Mouse (Mus musculus) urinary bladder, postnatal 14 days (tissue): ENCODE results near the gene Usp25.
A peak's percentile ranks its signal among the peaks of the same experiment; 100 is the strongest.

ENCODE experiments used
- DNase-seq: peaks from one replicate; pipeline ENCODE4 v3.0.0; 2021; ENCODE audit warnings: low spot score

Gene Usp25

DNA sequence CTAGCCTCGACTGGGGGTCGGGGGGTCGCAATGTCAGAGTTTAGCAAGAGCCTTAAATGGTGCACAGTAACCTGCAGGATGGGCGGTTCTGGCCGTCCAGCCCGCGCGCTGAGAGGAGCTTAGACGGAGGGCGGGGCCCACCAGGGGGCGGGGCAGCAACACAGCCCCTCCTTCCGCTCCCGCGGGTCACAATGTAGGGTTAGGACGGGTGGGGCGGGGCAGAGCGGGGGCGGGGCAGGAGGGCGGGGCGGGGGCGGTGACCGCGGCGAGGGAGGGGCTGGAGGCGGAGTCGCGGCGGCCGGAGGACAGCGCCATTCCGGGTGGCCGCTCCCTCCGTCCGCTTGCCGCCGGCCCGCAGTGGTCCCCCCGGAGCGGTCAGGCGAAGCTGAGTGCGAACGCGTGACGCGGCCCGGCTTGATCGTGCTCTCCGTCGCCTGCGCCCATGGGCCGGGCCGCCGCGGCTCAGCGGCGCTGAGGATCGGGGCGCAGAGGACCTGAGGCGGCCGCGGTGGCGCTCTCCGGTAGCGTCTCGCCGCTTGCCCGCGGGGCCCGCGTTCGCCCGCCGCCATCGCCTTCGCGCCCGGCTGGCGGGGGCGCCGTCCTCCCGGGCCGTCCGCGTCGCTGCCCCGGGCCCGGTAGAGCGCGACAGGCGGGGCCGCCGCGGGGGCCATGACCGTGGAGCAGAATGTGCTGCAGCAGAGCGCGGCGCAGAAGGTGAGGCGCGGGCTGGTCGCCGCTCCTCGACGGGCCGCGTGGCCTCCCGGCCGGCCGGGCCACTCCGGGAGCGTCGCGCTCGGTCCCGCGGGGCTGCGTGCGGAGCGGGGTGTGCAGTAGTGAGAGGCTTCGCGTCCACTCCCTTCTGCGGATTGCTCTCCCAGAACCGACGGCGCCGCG lies at the start of gene Usp25:
Gene Usp25, plus strand, starts transcription at position 280 of the 894 bp plus-strand sequence.
- peak; percentile 93 for DNase-seq

DNA sequence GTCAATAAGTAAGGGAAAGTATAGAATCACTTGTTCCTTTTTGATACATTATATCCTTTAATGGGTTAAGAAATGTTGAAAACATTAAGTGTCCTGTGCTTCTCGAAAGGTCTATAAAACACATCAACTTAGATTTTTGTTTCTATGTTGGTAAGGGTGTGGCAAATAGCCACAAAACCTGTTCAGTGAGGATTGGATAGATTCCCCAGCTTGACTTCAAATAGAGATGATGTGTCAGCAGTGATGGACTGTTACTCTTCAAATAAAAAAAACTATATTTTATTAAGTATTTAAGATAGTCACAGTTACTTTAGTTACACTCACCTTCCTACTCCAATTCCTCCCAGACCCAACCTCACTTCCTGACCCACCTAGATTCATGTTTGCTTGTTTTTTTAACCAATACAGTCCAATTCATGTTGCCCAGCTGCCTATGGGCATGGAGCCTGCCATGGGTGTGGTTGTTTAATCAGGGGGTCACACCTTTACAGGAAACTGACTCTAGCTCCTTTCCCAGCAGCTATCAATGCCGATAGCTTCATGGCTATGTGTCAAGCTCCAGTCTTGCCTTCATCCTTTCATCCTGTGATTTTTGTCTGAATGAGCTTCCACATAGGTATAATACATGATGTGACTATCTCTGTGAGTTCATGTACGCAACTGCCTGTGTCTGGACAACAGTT lies 45.8 kb upstream of the Usp25 start:
- DNase-seq = no peak

DNA sequence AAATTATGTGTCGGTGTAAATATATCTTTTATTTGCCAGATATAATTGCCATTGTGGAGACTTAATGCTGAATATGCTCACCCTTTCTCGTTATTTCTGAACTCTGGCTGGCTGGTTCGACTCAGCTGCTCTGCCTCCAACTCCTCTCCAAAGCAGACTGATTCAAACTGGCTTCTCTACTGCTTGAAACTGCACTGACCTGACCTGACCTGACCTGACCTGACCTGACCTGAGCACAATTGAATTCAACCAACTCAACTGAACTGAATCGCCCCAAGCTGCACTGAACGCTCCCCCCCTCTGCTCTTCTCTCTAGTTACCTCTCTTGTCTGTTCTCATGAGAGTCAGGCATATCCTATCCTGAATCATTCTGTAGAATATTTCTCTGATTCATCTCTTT lies 42.3 kb upstream of the Usp25 start:
- DNase-seq = no peak

DNA sequence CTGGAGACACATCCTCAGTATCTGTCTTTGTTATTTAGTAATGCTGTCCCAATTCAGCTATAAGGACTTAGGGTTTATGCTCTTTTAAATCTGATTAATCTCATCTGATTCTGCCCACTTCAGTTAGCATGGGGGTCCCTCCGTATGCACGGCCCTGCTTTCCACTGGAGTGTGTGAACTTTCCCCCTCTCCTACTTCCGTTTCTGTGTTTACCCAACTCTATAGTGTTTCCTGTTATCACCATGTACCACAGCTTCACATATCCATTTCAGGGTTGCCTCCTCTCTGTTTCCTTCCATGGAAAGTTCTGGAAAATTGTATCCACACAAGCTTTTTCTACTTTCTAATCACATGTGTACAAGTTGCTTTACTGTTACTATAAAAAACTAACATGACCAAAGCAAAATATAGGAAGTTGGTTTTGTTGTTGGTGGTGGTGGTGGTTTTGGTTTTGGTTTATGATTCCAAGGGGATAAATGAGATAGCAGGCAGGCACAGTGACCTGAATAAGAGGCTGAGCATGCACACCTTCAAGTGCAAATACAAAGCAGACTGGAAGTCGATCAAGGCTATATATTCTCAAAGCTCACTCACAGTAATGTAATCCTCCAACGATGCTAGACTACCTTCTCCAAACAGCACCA lies 36.6 kb upstream of the Usp25 start:
- no peak for DNase-seq

DNA sequence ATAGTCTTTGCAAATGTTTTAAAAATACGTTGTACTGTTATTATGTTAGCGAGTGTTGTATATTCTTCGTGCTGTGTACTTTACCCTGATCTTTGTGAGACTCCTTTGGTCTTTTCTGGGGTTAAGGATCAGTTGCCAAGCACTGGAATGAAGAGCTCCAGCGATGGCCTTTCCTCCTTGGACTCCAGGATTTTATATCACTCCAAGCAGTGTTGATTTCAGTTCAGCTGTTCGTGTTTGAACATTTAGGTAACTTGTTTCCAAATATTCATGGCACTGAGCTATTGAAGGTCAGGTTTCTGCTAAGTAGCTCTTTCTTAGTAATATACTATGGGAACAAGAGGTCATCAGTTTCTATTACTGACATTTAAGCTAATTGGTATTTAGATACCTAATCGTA lies 29.8 kb upstream of the Usp25 start:
- no peak for DNase-seq

DNA sequence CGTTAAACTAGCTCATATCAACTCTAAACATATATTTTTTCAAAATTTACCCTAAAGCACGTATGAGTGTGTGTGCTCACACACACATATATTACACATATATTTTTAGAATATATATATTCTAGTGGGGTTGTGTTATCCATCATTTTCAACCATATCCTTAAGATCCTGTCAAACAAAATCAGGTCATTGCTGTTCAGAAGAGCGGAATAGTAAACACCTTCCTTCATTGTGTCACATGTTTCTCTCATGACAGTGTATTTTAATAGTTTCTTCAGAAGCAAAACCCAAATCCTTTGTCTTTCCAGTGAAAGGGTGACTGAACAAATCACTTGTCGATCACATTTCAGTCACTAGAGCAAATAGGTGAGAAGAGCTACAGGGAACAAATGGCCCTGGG lies 25.8 kb upstream of the Usp25 start:
- no peak for DNase-seq

DNA sequence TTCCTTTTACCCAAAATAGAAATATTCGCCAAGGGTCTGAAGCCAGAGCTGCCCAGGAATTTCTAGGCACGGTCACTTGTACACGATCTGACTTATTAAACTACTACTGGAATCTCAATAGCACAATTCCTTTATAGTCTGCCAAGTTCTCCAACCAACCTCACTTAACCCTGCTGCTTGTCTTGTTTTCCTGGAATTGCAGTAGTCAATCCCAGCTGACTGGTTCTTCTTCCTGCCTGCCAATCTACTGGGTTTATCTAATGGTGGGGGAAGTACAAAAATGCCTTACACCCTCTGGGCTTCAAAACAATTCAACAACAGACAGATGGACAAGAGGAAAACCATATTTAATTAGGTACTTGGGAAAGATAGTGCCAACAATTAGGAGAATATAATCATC lies 9.6 kb upstream of the Usp25 start:
- no peak for DNase-seq

DNA sequence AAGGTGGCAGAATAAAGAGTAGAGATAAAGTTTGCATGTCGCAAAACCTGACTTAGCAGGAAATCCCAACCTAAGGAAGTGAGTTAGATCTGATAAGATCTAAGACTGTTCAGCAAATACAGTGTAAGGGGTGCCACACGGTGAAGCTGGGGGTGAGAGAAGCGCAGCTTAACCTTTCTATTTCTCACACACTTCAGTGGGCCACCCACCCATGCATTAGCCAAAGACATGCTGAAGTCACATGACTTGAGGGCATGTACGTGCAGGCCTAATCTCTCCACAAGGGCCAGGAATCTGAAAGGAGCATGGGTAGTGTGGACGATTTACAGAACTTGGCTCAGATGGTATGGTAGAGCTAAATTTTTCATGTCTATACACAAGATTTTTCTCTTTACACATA lies 4.3 kb upstream of the Usp25 start:
- DNase-seq = peak; percentile 47

DNA sequence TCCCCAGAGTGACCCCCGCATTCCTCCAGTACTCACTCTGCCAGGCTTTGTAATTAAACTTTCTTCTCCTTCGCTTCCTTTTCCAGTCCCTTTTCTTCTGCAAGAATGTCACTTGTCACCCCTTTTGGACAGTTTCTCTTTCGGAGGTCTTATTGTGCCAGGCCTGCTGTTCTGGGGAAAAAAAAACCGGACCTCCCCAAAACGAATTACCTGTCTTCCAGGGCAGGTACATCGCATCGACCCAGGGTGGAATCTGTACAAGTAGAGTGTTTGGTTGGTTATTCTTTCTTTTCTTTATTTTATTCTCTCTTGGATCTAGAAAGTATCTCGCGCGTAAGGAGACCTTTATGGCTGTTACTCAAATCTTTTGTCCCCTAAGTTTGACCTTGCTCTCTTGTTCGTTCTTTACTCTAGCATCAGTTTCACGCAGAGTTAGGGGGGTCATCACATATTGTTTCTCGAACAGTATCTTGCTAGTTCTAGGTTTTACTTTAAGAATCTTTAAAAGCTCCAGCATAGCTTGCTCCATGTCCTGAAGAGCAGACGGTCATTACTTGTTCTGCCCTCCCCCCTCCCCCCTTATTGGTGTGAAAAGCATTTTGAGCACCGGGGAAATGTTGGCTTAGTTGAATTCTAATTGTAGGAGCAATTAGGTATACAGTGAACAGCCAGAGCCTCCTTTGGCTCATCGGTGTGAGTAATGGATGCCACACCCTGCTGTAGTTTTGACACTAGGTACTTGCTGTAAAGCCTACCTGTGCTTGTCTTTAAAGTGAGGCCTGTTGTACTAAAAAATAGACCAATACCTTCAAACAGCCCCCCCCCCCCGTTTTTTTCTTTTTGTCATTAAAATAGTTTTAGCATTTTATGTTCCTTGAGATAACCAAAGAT lies 1.1 kb downstream of the Usp25 start:
- DNase-seq = no peak

DNA sequence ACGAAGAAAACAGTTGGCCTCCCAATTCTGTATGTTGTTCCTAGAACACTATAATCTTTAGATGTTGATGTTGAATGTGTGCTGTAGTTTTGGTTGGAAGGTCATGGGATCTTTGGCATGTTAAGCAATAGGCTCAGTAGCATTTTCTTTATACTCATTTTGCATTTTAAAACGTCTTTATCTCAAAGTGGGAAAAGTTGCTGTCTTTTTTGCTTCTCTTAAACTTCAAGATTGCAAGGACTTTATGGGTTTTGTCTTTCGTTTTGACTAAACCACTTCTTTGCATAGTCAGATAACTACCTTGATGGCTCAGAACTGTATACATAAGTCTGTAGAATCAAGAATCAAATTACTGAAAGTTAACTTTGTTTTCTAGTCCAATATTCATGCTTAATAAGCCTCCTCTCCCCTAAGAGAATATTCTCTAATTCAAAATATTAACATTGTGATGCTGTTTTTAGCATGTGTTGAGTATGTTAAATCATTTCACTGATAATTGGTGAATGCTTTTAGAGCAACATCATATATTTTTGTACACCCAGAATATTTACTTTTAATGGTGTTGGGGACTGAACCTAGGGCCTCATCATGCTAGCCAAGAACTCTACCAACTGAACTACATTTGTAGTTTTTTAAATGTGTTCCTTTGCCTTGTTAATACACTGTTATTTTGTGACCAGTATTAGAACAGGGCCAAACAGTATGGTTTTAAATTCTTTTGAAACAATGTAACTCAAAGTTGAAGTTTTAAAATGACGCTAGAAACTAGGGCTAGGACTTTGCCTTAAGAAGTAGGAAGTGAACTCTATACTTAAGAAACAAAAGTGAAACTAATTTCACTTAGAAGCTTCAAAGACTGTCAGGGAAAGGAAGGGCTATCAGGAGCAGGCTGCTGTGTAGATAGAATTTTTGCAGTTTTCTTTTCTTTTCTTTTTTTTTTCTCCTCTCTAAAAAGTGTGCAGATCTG lies 2.2 kb downstream of the Usp25 start:
- no peak for DNase-seq

DNA sequence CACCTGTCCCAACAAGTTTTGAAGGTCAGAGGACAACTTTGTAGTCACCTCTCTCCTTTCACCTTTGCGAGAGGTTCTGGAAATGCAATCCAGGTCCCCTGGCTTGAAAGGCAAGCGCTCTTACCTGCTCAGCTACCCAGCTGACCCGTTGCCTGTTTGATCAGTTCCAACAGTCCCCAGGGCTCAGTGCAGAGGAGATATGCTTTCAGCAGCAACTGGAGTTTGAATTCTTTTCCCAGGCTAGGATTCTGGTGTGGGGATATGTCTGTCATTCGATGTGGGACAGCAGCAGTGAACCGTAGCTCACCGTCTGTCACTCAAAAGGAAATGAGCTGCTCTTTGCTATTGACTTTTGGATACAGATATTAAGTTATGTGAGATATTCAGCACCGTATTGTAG lies 4.4 kb downstream of the Usp25 start:
- DNase-seq = no peak

DNA sequence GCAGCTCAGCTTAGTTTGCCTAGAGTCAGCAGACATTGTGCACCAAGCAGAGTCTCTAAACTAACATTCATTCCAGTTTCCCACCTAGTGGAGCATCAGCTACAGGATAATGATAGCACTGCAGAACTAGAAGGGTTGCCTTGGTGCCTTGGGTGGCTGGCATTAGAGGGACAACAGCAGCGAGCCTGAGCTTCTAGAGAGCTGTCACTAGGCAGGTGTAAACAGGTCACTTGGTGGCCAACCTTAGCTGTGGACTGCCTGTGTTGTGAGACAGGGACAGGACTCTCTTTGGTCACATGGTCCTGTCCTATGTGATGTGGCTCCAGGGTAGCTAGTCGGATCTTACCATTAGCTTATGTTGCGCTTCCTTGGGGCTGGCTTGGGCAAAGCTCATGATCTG lies 6.7 kb downstream of the Usp25 start:
- no peak for DNase-seq

DNA sequence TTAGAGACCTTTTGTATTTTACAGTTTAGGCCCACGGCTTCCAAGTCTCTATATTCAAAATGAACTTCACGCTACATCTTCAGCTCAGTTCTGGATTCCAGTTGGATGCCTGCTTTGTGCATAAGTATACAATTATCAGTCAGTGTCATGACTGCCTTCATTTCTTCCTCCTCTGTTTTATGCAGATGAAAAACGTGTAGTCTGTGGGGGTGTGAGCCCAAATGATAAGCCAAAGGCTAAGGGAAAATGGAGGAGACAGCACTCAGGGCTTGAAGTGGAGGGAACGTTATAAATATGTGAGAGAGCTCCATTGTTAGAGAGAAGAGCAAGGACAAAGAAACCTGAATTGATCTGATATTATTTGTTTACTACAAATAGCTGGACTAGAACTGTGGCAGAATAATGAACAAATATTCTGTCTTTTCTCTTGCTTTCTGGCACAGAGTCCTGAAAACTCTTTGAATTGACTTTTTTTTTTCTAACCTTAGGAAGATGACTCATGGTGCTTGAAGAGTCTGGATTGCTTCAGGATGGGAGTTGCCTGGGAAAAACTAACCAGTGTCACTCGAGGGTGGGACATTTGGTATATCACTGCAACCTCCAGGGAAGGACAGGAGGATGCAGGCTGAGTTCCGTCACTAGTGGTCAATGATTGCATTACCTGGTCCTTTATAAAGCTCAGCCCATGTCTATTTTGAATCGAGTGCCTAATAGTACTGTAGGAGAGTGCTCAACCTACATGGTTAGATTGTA lies 10.3 kb downstream of the Usp25 start:
- DNase-seq = no peak

DNA sequence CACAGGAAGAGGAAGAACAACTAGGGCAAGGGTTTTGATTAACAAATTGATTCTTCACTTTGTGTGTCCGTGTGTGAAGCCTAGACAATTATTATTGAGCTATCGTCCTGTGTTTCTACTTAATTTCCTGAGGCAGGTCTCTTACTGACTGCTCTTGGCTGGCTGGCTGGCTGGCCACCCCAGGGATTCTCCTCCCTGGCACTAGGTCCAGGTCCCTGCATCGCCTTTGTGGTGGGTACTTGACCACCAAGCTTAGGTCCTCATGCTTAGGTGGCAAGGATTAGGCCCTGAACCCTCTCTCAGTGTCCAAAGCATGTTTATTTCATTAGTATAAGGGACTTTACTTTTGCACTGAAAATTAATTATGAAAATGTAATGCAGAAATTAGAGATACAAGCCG lies 12.6 kb downstream of the Usp25 start:
- DNase-seq = no peak

DNA sequence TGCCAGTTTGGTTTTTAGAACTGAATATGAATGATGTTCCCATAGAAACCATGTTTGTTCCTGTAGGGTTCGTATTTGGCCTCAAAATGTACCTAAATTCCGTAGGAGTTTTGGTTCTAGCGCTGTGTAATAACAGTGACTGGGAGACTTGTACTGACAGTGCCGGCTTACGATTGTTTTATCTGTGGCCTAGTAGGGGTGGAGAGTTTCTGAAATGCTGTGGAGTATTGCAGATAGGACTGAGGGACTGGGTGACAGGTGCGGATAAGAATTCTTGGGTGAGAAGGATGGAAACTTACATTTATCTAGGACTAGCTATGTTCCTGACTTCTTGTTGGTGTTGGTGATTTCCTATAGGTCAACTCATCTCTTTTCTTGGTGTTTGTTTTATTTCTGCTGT lies 13.4 kb downstream of the Usp25 start:
- DNase-seq = no peak

DNA sequence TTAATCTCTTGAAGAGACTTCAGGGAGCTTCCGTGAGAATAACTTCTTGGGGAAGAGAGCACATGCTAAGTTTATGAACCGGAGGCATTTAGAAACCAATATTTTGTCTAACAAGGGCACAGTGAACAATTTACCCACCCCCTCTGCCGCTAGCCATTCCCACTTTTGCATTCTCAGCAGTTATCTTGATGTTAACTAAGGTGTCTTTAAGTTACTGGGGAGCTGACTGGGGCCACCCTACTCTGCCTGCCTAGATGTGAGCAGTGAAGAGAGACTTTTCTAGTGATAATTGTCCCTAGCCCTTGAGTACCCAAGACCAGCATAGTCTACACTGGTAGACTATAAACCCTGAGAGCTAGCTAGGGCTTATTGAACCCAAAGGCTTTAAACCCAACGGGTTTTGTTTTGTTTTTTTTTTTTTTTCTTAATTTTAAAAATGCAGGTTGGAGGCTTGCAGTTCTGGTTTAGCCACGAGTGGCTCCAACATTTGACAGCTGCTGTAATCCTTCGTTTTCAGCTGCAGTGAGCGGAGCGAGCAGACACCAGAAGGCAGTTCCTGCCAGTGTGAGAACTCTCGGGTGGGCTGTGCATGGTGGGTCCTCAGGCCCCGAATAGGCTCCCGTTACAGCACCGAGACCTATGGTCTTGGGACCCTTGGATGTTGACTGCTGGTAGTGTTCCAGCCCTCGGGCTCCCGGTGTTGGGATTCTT lies 14.6 kb downstream of the Usp25 start:
- no peak for DNase-seq

DNA sequence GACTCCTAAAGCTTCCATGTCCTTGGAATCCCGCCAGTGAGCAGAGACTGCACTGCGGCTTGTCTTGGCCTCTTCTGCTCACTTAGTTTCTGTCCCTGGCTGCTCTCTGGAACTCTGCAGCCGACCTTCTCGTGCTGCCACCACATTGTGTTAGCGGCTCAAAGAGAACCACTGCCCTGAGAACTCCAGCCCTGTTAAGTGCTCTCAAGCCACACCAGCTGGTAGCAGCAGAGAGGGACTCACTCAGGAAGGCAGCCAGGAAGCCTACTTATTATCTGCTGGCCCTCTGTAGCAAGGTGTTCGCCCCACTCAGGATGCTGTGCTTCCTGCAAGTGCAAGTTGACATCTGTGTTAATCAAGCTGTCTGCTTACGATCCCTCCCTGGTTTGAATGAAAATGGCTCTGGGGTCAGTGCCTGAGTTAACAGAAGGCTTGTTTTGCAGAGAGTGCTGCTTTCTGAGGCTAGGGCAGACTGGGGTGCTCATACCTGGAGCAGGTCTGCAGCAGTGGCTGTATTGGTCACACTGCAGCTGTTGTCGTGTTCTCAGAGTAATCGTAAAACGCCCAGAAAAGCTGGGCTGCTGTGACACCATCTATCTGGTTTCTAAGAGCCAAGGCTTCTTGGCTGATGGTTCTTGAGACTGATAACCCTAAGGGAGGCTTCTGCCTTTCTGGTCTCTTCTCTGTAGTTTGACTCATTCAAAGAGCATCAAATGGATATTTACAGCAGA lies 15.3 kb downstream of the Usp25 start:
- peak; percentile 62 for DNase-seq

DNA sequence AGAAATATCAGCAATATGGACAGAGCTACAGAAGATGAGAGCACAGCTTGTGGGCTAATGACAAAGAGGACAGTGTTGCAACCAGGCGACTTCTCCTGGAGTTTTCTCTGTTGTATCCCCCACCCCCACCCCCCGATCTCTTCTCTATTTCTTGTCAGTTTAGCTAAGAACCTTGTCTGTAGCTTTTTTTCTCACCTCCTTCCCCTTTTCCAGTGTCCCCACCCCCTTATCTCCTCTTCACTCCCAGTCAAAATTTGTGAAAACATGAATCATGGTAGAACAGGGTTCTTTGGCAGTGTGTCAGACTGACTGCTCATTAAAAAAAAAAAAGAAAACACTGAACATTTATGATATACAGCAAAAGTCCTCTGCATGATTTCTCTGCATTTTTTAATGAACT lies 16.9 kb downstream of the Usp25 start:
- no peak for DNase-seq

DNA sequence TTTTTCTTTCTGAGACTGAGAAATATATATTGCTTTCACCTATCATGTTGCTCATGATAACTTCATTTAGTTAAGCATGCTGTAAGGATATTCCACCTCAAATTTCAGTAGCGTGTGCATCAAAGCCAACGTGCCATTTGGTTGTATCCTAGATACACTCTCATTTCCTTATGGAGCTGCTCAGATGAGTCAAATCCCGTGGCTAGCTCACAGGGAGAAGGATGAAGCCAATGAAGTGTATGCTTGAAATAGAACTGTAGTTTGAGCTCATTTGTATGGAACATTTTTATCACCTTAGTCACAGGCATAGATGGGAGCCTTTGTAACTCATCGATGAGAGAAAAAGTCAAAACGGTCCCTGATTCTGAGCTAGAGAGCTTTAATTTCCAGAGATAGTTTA lies 20.8 kb downstream of the Usp25 start:
- DNase-seq = no peak
